Comparison of ENCODE assay signal across 18 mouse cellular contexts in genomic region chr9:123632993-123633392, GRCm38 (mm10).
"Had no signal": no experiment of that assay in that cellular context is flagged by ENCODE, and none has a peak within 500 bp of the region (broad histone marks: within the 10 kb centered on the region; RNA-seq: fewer than 3 reads in every experiment).

No protein-coding gene starts in this region.

- H3K9ac ChIP-seq: lung, embryonic 14.5 days; midbrain, embryonic 12.5 days; neural tube, embryonic 13.5 days; neural tube, embryonic 15.5 days had no signal

- H3K27ac ChIP-seq: midbrain, embryonic 10.5 days; midbrain, embryonic 12.5 days; neural tube, embryonic 13.5 days; neural tube, embryonic 15.5 days had no signal

- H3K4me3 ChIP-seq: midbrain, embryonic 10.5 days; midbrain, embryonic 12.5 days; myocyte; neural tube, embryonic 13.5 days; neural tube, embryonic 15.5 days had no signal

- H3K4me2 ChIP-seq: lung, embryonic 14.5 days; midbrain, embryonic 12.5 days; neural tube, embryonic 13.5 days; neural tube, embryonic 15.5 days had no signal

- H3K4me1 ChIP-seq: midbrain, embryonic 10.5 days; midbrain, embryonic 12.5 days; neural tube, embryonic 13.5 days; neural tube, embryonic 15.5 days had no signal

- ATAC-seq: midbrain, embryonic 16.5 days had no signal

- H3K36me3 ChIP-seq: midbrain, embryonic 10.5 days; midbrain, embryonic 12.5 days; neural tube, embryonic 13.5 days; neural tube, embryonic 15.5 days had no signal

- DNase-seq: lung, embryonic 14.5 days; lung, postnatal 10 days; lung, postnatal 4 days; midbrain, embryonic 14.5 days; retina, postnatal 1 day; right cerebral cortex, adult 18-20 months; right cerebral cortex, postnatal 25 days; right cerebral cortex, postnatal 4 days; spleen, adult 18-20 months; thymus, adult 18-20 months; thymus, postnatal 14 days; thymus, postnatal 36 days had no signal

- H3K27me3 ChIP-seq: midbrain, embryonic 12.5 days; neural tube, embryonic 13.5 days; neural tube, embryonic 15.5 days had no signal

- H3K9me3 ChIP-seq: midbrain, embryonic 10.5 days; midbrain, embryonic 12.5 days; neural tube, embryonic 13.5 days; neural tube, embryonic 15.5 days had no signal
